8 mouse cellular contexts compared by ENCODE assay signal in genomic region chr14:56575969-56576901, GRCm38 (mm10). TPM values are rescaled to one million over a fixed set of nuclear protein-coding genes. Genes with fewer than 3 reads are reported as not detected.
DNase-seq lines count a peak whose midpoint lies in the region; ATAC-seq and TF ChIP-seq lines count a peak whose summit lies in the region.

No protein-coding gene starts in this region.

- H3K27ac ChIP-seq in layer of hippocampus, adult 2 months, result peak overlapping the region; percentile 33; the same call in 1 of the 2 replicates
- H3K27ac ChIP-seq in embryonic facial prominence, embryonic 12.5 days, result no peak overlapping the region
- no peak overlapping the region for H3K27ac ChIP-seq in intestine, embryonic 16.5 days (ENCODE audit: low read length)
- no peak overlapping the region for H3K27ac ChIP-seq in cerebellum, adult 2 months (ENCODE audit: insufficient read depth, low read length)

- no peaks in the 10 kb centered on the region for H3K27me3 ChIP-seq in embryonic facial prominence, embryonic 12.5 days
- no peaks in the 10 kb centered on the region for H3K27me3 ChIP-seq in intestine, embryonic 16.5 days (replicated peaks; ENCODE audit: control insufficient read depth, insufficient read depth, low read length)
- H3K27me3 ChIP-seq in cerebellum, adult 2 months (ENCODE audit: control insufficient read depth, insufficient read depth, low read length), result no peaks in the 10 kb centered on the region

- H3K9ac ChIP-seq in embryonic facial prominence, embryonic 12.5 days, result no peak overlapping the region
- H3K9ac ChIP-seq in intestine, embryonic 16.5 days (ENCODE audit: low read depth, low read length), result peak overlapping the region; percentile 84

- H3K4me2 ChIP-seq in embryonic facial prominence, embryonic 12.5 days (replicated peaks), result peak overlapping the region; percentile 70
- peak overlapping the region; percentile 66 for H3K4me2 ChIP-seq in intestine, embryonic 16.5 days (ENCODE audit: low read depth, low read length)

- no peaks in the 10 kb centered on the region for H3K36me3 ChIP-seq in embryonic facial prominence, embryonic 12.5 days
- H3K36me3 ChIP-seq in intestine, embryonic 16.5 days (ENCODE audit: control insufficient read depth, insufficient read depth, low read length), result no peaks in the 10 kb centered on the region

- H3K4me3 ChIP-seq in layer of hippocampus, adult 2 months, result peak overlapping the region; percentile 74
- peak overlapping the region; percentile 51 for H3K4me3 ChIP-seq in embryonic facial prominence, embryonic 12.5 days
- H3K4me3 ChIP-seq in intestine, embryonic 16.5 days (ENCODE audit: low read length), result peak overlapping the region; percentile 77
- no peak overlapping the region for H3K4me3 ChIP-seq in cerebellum, adult 2 months (replicated peaks; ENCODE audit: insufficient read depth, low read depth, low read length)

- TF ChIP-seq CTCF in layer of hippocampus, adult 2 months (conservative IDR thresholded peaks at IDR 0.05), result no peak
- TF ChIP-seq CTCF in cerebellum, adult 2 months (IDR thresholded peaks at IDR 0.05; ENCODE audit: borderline replicate concordance, insufficient read depth, low read depth, low read length), result no peak

- H3K9me3 ChIP-seq in embryonic facial prominence, embryonic 12.5 days, result no peaks in the 10 kb centered on the region
- H3K9me3 ChIP-seq in intestine, embryonic 16.5 days (ENCODE audit: control insufficient read depth, low read length), result no peaks in the 10 kb centered on the region

- WGBS in embryonic facial prominence, embryonic 12.5 days, result 71% methylated on average over 18 of the region's 18 CpGs
- WGBS in intestine, embryonic 16.5 days, result 69% methylated on average over 18 of the region's 18 CpGs
- WGBS in cerebellum, adult 2 months, result 77% methylated on average over 18 of the region's 18 CpGs

- no peak for ATAC-seq in embryonic facial prominence, embryonic 12.5 days (ENCODE audit: insufficient number of reproducible peaks, insufficient read depth, low FRiP score, low TSS enrichment)
- no peak for ATAC-seq in intestine, embryonic 16.5 days
- ATAC-seq in monocyte, adult 5-6 weeks (replicated peaks; ENCODE audit: insufficient number of reproducible peaks, low FRiP score, low TSS enrichment, poor library complexity, severe bottlenecking), result no peak

- no peak for TF ChIP-seq POLR2A in cerebellum, adult 2 months (IDR thresholded peaks at IDR 0.05; ENCODE audit: borderline replicate concordance, insufficient read depth, low read length)

- 0 out of 2 replicates have a peak, but pooled peaks cover 4% of the 10 kb centered on the region for H3K4me1 ChIP-seq in embryonic facial prominence, embryonic 12.5 days
- H3K4me1 ChIP-seq in intestine, embryonic 16.5 days (ENCODE audit: control insufficient read depth, insufficient read depth, low read length), result peaks cover 4% of the 10 kb centered on the region; the same call in 1 of the 2 replicates
- H3K4me1 ChIP-seq in cerebellum, adult 2 months (ENCODE audit: control insufficient read depth, insufficient read depth, low read length), result no peaks in the 10 kb centered on the region

- DNase-seq in layer of hippocampus, adult 2 months (ENCODE audit: low spot score in 2 of 2), result no peak
- no peak for DNase-seq in layer of hippocampus, postnatal 10 days (ENCODE audit: low spot score in 2 of 2)
- DNase-seq in retina, embryonic 14.5 days (ENCODE audit: low spot score), result peak; percentile 3
- DNase-seq in cerebellum, adult 2 months, result no peak
- DNase-seq in c-Kit-positive CD71-positive TER-119-positive erythroid progenitor cells, embryonic 14.5 days (ENCODE audit: low spot score), result no peak

RNA-seq across cellular contexts. Expression of gene Parp4, which starts 0.8 kb away (rescaled TPM):
- 1 to 10 TPM; 4.3 to 5.0 TPM for total RNA-seq in layer of hippocampus, adult 2 months (2021)
- 1 to 10 TPM; 2.6 to 3.3 TPM for total RNA-seq in layer of hippocampus, postnatal 10 days (2021)
- 2.0 and 2.6 TPM in 2 replicates for polyA plus RNA-seq in embryonic facial prominence, embryonic 12.5 days (2016; fragmentation: Nextera tagmentation; extraction: Ambion mirVana)
- 4.1 and 5.1 TPM in 2 replicates for polyA plus RNA-seq in intestine, embryonic 16.5 days (2015; fragmentation: Nextera tagmentation; extraction: Ambion mirVana)
- total RNA-seq in monocyte, adult 5-6 weeks (2017), result 15.6 to 41.4 TPM (median 18.2 TPM) in 3 replicates
- 10.2 and 10.9 TPM in 2 replicates for polyA plus RNA-seq in cerebellum, adult 2 months (2012; rRNA removed)

RNA-seq across cellular contexts. Expression of gene Cenpj, which starts 1.0 kb away (rescaled TPM):
- total RNA-seq in layer of hippocampus, adult 2 months (2021), result 1 to 10 TPM; 3.5 to 3.6 TPM
- 1 to 10 TPM; 5.0 to 5.1 TPM for total RNA-seq in layer of hippocampus, postnatal 10 days (2021)
- polyA plus RNA-seq in embryonic facial prominence, embryonic 12.5 days (2016; fragmentation: Nextera tagmentation; extraction: Ambion mirVana), result 15.0 and 17.0 TPM in 2 replicates
- 4.8 and 6.0 TPM in 2 replicates for polyA plus RNA-seq in intestine, embryonic 16.5 days (2015; fragmentation: Nextera tagmentation; extraction: Ambion mirVana)
- total RNA-seq in monocyte, adult 5-6 weeks (2017), result 4.6 to 23.2 TPM (median 12.0 TPM) in 3 replicates
- polyA plus RNA-seq in cerebellum, adult 2 months (2012; rRNA removed), result 3.2 and 4.1 TPM in 2 replicates
